Mouse (Mus musculus): Measurements from ENCODE around the gene Rufy2. TPM values are rescaled to one million over a fixed set of nuclear protein-coding genes. Genes with fewer than 3 reads are reported as not detected.

Rufy2 gene
- polyA plus RNA-seq, 1 experiment from 2014 or later, result 61.5 TPM

DNA sequence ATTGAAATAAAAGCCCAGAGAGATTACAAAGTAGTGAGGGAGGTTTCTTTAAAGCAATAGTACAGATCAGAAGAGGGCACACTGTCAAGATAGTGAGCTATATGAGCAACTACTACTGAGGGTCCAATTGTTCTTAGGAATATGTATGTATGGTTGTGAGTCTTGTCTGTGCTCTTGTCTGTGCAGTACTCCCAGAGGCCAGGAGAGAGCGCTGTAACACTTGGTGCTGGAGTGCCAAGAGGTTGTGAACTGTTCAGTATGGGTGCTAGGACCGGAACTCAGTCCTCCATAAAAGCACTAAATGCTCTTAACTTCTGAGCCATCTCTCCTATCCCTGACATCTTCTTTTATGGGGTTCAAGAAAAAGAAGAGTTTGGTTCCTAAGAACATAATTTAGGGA is 74.6 kb downstream of the Rufy2 start:
- H3K9me3 ChIP-seq (replicated peaks), result no peaks in the 10 kb centered on the region
- H3K27me3 ChIP-seq (replicated peaks), result no peaks in the 10 kb centered on the region
- H3K4me3 ChIP-seq (replicated peaks), result no peak overlapping the region
- no peak overlapping the region for H3K9ac ChIP-seq (replicated peaks)
- no peak for ATAC-seq (ENCODE audit: low FRiP score)
- H3K27ac ChIP-seq (replicated peaks), result no peak overlapping the region
- 74% methylated on average over 2 of the region's 2 CpGs for WGBS
- no peaks in the 10 kb centered on the region for H3K4me1 ChIP-seq
- no peaks in the 10 kb centered on the region for H3K36me3 ChIP-seq
- no peak overlapping the region for H3K4me2 ChIP-seq

- H3K36me3 ChIP-seq, result no peaks in the 10 kb centered on the region
- ATAC-seq (ENCODE audit: low FRiP score), result no peak
- no peak overlapping the region for H3K4me2 ChIP-seq
- H3K27me3 ChIP-seq (replicated peaks), result no peaks in the 10 kb centered on the region
- no peak overlapping the region for H3K9ac ChIP-seq (replicated peaks)
- H3K9me3 ChIP-seq (replicated peaks), result no peaks in the 10 kb centered on the region
- H3K27ac ChIP-seq (replicated peaks), result no peak overlapping the region
- no peaks in the 10 kb centered on the region for H3K4me1 ChIP-seq
- WGBS, result 40% methylated on average over 24 of the region's 24 CpGs
- no peak overlapping the region for H3K4me3 ChIP-seq (replicated peaks)
Observed at GRCm38 (mm10) chr10:63056966-63057750, 77.1 kb downstream of the Rufy2 start.

- no peak within 1 kb of the TSS for H3K27ac ChIP-seq (replicated peaks)
- WGBS, result 90% methylated on average over 2 of the region's 2 CpGs
- H3K36me3 ChIP-seq, result no peaks in the 10 kb centered on the region
- no peaks in the 10 kb centered on the region for H3K9me3 ChIP-seq (replicated peaks)
- H3K4me1 ChIP-seq, result no peaks in the 10 kb centered on the region
- H3K9ac ChIP-seq (replicated peaks), result no peak within 1 kb of the TSS
- ATAC-seq (ENCODE audit: low FRiP score), result no peak
- H3K4me3 ChIP-seq (replicated peaks), result no peak within 1 kb of the TSS
- no peaks in the 10 kb centered on the region for H3K27me3 ChIP-seq (replicated peaks)
- no peak within 1 kb of the TSS for H3K4me2 ChIP-seq
Observed at GRCm38 (mm10) chr10:63059862-63060261, 79.8 kb downstream of the Rufy2 start, which contains the start of gene Pbld1. TSS of gene Pbld1 (plus strand) at chr10:63060162.

DNA sequence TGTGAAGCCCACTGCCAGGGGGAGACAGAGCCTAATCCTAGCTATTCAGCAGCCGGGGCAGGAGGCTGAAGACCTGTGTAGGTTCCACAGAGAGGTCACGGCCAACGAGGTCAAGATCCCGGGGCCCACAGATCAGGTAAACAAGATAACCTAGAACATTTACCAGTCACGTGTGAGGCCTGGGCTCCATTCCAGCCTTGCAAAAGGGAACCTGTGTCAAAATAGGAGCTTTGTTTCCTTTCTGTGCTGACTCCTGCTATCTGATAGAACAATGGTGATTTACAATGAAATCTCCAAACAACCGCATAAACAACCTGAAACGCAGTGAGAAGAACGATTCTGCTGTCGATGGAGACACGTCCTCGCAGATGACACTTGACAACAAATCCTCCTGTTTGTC is 80.4 kb downstream of the Rufy2 start:
- Histone ChIP-seq H3K4me2 (no peak overlapping the region), H3K4me3 (replicated peaks) (no peak overlapping the region), H3K36me3 (no peaks in the 10 kb centered on the region), H3K27ac (replicated peaks) (no peak overlapping the region), H3K9me3 (replicated peaks) (no peaks in the 10 kb centered on the region), H3K4me1 (no peaks in the 10 kb centered on the region), H3K27me3 (replicated peaks) (no peaks in the 10 kb centered on the region), H3K9ac (replicated peaks) (no peak overlapping the region)
- WGBS, result 60% methylated on average over 11 of the region's 11 CpGs
- ATAC-seq (ENCODE audit: low FRiP score), result no peak

DNA sequence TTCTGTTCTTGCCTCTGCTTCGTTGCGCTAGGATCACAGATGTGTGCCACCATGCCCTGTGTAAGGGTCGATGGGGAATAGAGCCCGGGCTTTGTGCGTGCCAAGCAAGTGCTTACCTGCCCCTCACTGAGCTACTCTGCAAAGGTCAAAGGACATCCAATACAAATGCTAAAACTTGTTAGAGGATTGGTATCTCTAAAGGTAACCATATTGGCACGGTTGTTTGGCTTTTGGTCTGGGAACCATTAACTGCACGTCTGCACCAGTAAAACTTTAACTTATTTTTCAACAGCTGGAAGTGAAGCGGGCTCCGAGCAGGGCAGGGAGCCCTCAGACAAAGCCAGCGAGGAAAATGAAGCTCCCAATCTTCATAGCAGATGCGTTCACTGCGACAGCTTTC is 81.2 kb downstream of the Rufy2 start:
- no peak overlapping the region for H3K9ac ChIP-seq (replicated peaks)
- 0 out of 2 replicates have a peak, but pooled peaks cover 3% of the 10 kb centered on the region for H3K4me1 ChIP-seq
- 78% methylated on average over 12 of the region's 12 CpGs for WGBS
- ATAC-seq (ENCODE audit: low FRiP score), result no peak
- H3K36me3 ChIP-seq, result no peaks in the 10 kb centered on the region
- no peak overlapping the region for H3K27ac ChIP-seq (replicated peaks)
- no peak overlapping the region for H3K4me3 ChIP-seq (replicated peaks)
- no peaks in the 10 kb centered on the region for H3K27me3 ChIP-seq (replicated peaks)
- H3K4me2 ChIP-seq, result no peak overlapping the region
- no peaks in the 10 kb centered on the region for H3K9me3 ChIP-seq (replicated peaks)

DNA sequence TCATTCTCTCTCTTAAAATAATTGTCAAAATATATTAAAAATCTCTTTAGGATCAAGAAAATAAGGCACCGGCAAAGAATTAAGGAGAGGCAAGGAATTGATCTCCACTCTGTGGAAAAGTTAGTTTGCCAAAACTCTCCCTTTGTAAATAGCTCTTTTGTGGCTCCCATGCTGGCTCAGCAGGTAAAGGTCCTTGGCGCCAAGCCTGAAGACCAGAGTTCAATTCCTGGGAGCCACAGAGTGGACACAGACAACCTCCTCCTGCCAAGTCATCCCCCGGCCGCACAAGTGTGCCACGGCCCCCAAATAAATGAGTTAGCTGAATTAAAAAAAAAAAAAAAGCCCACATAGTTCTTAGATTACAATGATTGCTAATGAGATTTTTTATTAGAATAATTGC is 82.7 kb downstream of the Rufy2 start:
- Histone ChIP-seq H3K4me2 (no peak overlapping the region), H3K9ac (replicated peaks) (no peak overlapping the region), H3K9me3 (replicated peaks) (no peaks in the 10 kb centered on the region), H3K4me1 (0 out of 2 replicates have a peak, but pooled peaks cover 3% of the 10 kb centered on the region), H3K36me3 (no peaks in the 10 kb centered on the region), H3K4me3 (replicated peaks) (no peak overlapping the region), H3K27me3 (replicated peaks) (no peaks in the 10 kb centered on the region), H3K27ac (replicated peaks) (no peak overlapping the region)
- WGBS, result 94% methylated on average over 5 of the region's 5 CpGs
- no peak for ATAC-seq (ENCODE audit: low FRiP score)

- 78% methylated on average over 7 of the region's 7 CpGs for WGBS
Observed at GRCm38 (mm10) chr10:63063365-63063764, 83.3 kb downstream of the Rufy2 start.

GRCm38 (mm10) chr10:63064516-63064915 is 84.5 kb downstream of the Rufy2 start:
- 0 out of 2 replicates have a peak, but pooled peaks cover 3% of the 10 kb centered on the region for H3K4me1 ChIP-seq
- no peaks in the 10 kb centered on the region for H3K36me3 ChIP-seq
- H3K27me3 ChIP-seq (replicated peaks), result no peaks in the 10 kb centered on the region
- no peak overlapping the region for H3K4me2 ChIP-seq
- no peaks in the 10 kb centered on the region for H3K9me3 ChIP-seq (replicated peaks)
- H3K27ac ChIP-seq (replicated peaks), result no peak overlapping the region
- no peak overlapping the region for H3K4me3 ChIP-seq (replicated peaks)
- ATAC-seq (ENCODE audit: low FRiP score), result no peak
- H3K9ac ChIP-seq (replicated peaks), result no peak overlapping the region
- 86% methylated on average over 9 of the region's 9 CpGs for WGBS

More at GRCm38 (mm10) chr10:63063365-63063764, 83.3 kb downstream of the Rufy2 start:
- H3K9me3 ChIP-seq (replicated peaks), result no peaks in the 10 kb centered on the region
- H3K4me2 ChIP-seq, result no peak overlapping the region
- no peak overlapping the region for H3K4me3 ChIP-seq (replicated peaks)
- H3K27me3 ChIP-seq (replicated peaks), result no peaks in the 10 kb centered on the region
- no peak overlapping the region for H3K9ac ChIP-seq (replicated peaks)
- no peak for ATAC-seq (ENCODE audit: low FRiP score)
- H3K27ac ChIP-seq (replicated peaks), result no peak overlapping the region
- 0 out of 2 replicates have a peak, but pooled peaks cover 3% of the 10 kb centered on the region for H3K4me1 ChIP-seq
- no peaks in the 10 kb centered on the region for H3K36me3 ChIP-seq

DNA sequence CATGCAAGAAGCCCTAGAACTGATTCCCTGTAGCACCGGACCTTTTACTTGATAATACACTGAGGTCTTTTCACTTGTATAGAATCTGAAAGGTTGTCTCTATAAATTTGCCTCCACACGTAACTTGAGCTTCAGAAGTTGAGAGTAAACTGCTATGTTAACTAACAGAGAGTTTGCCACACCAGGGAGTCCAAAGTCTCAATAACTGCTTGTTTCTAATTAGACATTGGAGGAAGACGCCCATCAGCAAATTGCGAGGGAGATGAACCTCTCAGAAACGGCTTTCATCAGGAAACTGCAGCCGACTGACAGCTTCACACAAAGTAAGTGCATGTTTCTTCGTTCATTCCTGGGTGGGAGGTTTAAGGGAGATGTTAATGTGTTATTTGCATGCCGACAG is 85.5 kb downstream of the Rufy2 start:
- H3K4me2 ChIP-seq, result no peak overlapping the region
- H3K27me3 ChIP-seq (replicated peaks), result no peaks in the 10 kb centered on the region
- 52% methylated on average over 8 of the region's 8 CpGs for WGBS
- H3K9ac ChIP-seq (replicated peaks), result no peak overlapping the region; the same call in 1 of the 2 replicates
- no peak overlapping the region for H3K4me3 ChIP-seq (replicated peaks)
- no peak overlapping the region for H3K27ac ChIP-seq (replicated peaks)
- H3K9me3 ChIP-seq (replicated peaks), result no peaks in the 10 kb centered on the region
- ATAC-seq (ENCODE audit: low FRiP score), result peak; percentile 9; the same call in 1 of the 2 replicates
- H3K4me1 ChIP-seq, result 0 out of 2 replicates have a peak, but pooled peaks cover 3% of the 10 kb centered on the region
- H3K36me3 ChIP-seq, result no peaks in the 10 kb centered on the region

- Histone ChIP-seq H3K27me3 (replicated peaks) (no peaks in the 10 kb centered on the region), H3K9ac (replicated peaks) (no peak overlapping the region; the same call in 1 of the 2 replicates), H3K4me3 (replicated peaks) (no peak overlapping the region), H3K36me3 (no peaks in the 10 kb centered on the region), H3K27ac (replicated peaks) (no peak overlapping the region), H3K4me2 (no peak overlapping the region), H3K4me1 (0 out of 2 replicates have a peak, but pooled peaks cover 3% of the 10 kb centered on the region), H3K9me3 (replicated peaks) (no peaks in the 10 kb centered on the region)
- peak; percentile 82 for ATAC-seq (ENCODE audit: low FRiP score)
- 3% methylated on average over 5 of the region's 5 CpGs for WGBS
Observed at GRCm38 (mm10) chr10:63065988-63066387, 86.0 kb downstream of the Rufy2 start.
